Mouse (Mus musculus): Measurements from ENCODE around the gene Mpp2.

GRCm38 (mm10) chr11:102036336-102036735 is 52.0 kb downstream of the Mpp2 start:
- TF ChIP-seq CTCF (IDR thresholded peaks at IDR 0.05; ENCODE audit: low read depth, low read length) (no peak), POLR2A (IDR thresholded peaks at IDR 0.05; ENCODE audit: borderline replicate concordance, low read depth, low read length) (no peak)
